Mouse (Mus musculus): ENCODE measurements around the gene Slc35e2. TPM values are rescaled to one million over a fixed set of nuclear protein-coding genes. Genes with fewer than 3 reads are reported as not detected.

Slc35e2 gene
- total RNA-seq (2014; fragmentation: Nextera tagmentation), result 34.4 and 41.1 TPM in 2 replicates
- total RNA-seq (2017), result 20.3 and 23.3 TPM in 2 replicates
- polyA plus RNA-seq (2012), result 2.0 and 2.3 TPM in 2 replicates

DNA sequence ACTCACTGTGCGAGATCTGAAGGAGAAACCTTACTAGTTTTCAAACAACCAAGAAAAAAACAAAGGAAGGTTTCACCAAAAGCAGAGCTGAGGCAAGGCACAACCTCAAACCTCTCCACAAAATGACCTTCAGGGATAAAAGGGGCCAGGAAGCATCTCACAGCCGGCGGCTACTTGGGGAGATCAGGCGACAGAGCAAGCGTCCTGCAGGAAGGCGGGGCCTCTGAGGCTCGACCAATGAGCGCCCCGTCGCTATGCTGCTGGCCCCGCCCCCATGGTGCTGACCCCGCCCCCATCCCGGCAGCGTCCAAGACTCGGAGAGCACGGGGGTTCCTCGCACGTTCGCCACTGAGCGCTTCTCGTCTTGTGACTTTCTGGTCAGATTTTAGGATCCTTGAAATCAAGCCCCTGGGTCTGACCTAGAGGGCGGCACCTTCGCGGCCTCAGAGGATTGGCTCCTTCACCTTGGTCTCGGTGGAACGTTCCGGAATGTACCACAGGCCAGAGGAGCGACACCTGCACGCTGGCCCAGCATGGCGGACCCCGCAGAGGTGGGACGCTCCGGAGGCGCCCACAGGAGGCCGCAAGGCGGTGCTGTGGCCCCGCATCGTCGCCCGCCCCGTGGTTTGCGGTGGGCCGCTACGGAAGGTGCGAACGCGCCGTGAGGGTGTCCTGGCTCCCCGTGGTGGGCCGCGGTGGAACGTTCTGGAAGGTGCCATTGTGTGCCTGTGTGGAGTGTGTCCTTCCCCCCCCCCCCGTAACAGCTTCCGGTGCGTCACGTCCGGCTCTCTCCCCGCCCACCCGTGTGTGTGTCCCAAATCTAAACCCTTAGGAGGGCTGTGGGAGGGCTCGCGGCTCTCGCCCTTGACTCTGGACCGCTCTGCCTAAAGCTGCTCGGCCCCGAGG, at the start of gene Slc35e2:
TSS of gene Slc35e2 (plus strand) at position 326 of the 906 bp plus-strand sequence.
- Histone ChIP-seq H3K4me1 (ENCODE audit: insufficient read depth, low read depth, low read length) (peaks cover 59% of the 10 kb centered on the region), H3K4me3 (ENCODE audit: low read depth, low read length) (peak within 1 kb of the TSS; percentile 94), H3K27me3 (ENCODE audit: insufficient read depth, low read length) (no peaks in the 10 kb centered on the region), H3K9me3 (replicated peaks) (no peaks in the 10 kb centered on the region), H3K36me3 (replicated peaks) (peaks cover 37% of the 10 kb centered on the region)
- DNase-seq (ENCODE audit: low spot score), result peak; percentile 91
- peak; percentile 75 for ATAC-seq (ENCODE audit: extremely low read depth, insufficient number of reproducible peaks, low FRiP score, poor library complexity, severe bottlenecking)
- no peak for TF ChIP-seq GATA1 (IDR thresholded peaks at IDR 0.05; ENCODE audit: borderline replicate concordance, low read length)
- TF ChIP-seq GATA2 (IDR thresholded peaks at IDR 0.05; ENCODE audit: borderline replicate concordance, low read depth, low read length), result no peak
- no peak for TF ChIP-seq POLR2AphosphoS5 (IDR thresholded peaks at IDR 0.05; ENCODE audit: insufficient replicate concordance, low read depth, low read length)
- no peak for TF ChIP-seq TAL1 (conservative IDR thresholded peaks at IDR 0.05; ENCODE audit: low read depth, low read length)
- TF ChIP-seq CTCF (IDR thresholded peaks at IDR 0.05; ENCODE audit: low read depth, low read length), result no peak

DNA sequence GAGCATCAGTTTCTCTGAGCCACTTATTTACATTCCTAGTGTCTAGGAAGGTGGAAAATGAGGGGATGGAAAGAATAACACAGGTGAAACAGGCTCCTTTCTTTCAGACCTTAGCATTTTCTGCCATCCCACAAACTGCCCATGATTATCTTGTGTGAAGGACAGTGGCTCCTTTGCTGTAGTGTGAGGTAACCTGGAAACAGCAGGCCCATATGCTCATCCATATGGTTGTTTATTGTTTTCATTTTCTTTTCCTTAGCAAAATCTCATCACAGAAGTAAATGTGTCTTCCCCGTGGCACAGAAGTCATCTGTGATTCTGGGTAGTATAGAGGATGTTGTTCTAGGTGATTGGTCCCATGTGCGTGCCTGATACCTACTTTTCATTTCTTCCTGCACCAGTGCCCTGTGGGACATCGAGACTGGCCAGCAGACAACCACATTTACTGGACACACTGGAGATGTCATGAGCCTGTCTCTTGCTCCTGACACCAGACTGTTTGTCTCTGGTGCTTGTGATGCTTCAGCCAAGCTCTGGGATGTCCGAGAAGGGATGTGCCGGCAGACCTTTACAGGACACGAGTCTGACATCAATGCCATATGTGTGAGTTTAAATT, 48.2 kb upstream of the Slc35e2 start:
- Histone ChIP-seq H3K4me3 (ENCODE audit: low read depth, low read length) (no peak overlapping the region), H3K36me3 (replicated peaks) (peaks cover 91% of the 10 kb centered on the region), H3K9me3 (replicated peaks) (no peaks in the 10 kb centered on the region), H3K4me1 (ENCODE audit: insufficient read depth, low read depth, low read length) (peaks cover 3% of the 10 kb centered on the region; the same call in 1 of the 2 replicates), H3K27me3 (ENCODE audit: insufficient read depth, low read length) (no peaks in the 10 kb centered on the region)
- TF ChIP-seq TAL1 (conservative IDR thresholded peaks at IDR 0.05; ENCODE audit: low read depth, low read length) (no peak), CTCF (IDR thresholded peaks at IDR 0.05; ENCODE audit: low read depth, low read length) (no peak), POLR2AphosphoS5 (IDR thresholded peaks at IDR 0.05; ENCODE audit: insufficient replicate concordance, low read depth, low read length) (no peak), GATA2 (IDR thresholded peaks at IDR 0.05; ENCODE audit: borderline replicate concordance, low read depth, low read length) (no peak), GATA1 (IDR thresholded peaks at IDR 0.05; ENCODE audit: borderline replicate concordance, low read length) (no peak)
- DNase-seq (ENCODE audit: low spot score) (no peak), ATAC-seq (ENCODE audit: extremely low read depth, insufficient number of reproducible peaks, low FRiP score, poor library complexity, severe bottlenecking) (no peak)

DNA sequence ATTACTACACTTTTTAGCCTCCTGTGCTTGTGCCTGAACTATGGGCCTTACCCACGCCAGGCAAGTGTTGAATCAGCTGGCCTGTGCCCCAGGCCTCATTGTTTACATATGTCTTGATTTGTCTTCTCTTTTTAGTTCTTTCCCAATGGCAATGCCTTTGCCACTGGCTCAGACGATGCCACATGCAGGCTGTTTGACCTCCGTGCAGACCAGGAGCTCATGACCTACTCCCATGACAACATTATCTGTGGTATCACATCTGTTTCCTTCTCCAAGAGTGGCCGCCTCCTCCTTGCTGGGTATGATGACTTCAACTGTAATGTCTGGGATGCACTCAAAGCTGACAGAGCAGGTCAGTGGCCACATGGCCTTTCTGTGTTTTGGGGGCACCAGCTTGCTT, 46.3 kb upstream of the Slc35e2 start:
- DNase-seq (ENCODE audit: low spot score), result no peak
- TF ChIP-seq GATA1 (IDR thresholded peaks at IDR 0.05; ENCODE audit: borderline replicate concordance, low read length) (no peak), GATA2 (IDR thresholded peaks at IDR 0.05; ENCODE audit: borderline replicate concordance, low read depth, low read length) (no peak), POLR2AphosphoS5 (IDR thresholded peaks at IDR 0.05; ENCODE audit: insufficient replicate concordance, low read depth, low read length) (no peak), CTCF (IDR thresholded peaks at IDR 0.05; ENCODE audit: low read depth, low read length) (no peak), TAL1 (conservative IDR thresholded peaks at IDR 0.05; ENCODE audit: low read depth, low read length) (no peak)
- H3K9me3 ChIP-seq (replicated peaks), result no peaks in the 10 kb centered on the region
- H3K36me3 ChIP-seq (replicated peaks), result peaks cover 92% of the 10 kb centered on the region
- ATAC-seq (ENCODE audit: extremely low read depth, insufficient number of reproducible peaks, low FRiP score, poor library complexity, severe bottlenecking), result peak; percentile 67
- H3K4me3 ChIP-seq (ENCODE audit: low read depth, low read length), result no peak overlapping the region
- H3K27me3 ChIP-seq (ENCODE audit: insufficient read depth, low read length), result no peaks in the 10 kb centered on the region
- peaks cover 17% of the 10 kb centered on the region for H3K4me1 ChIP-seq (ENCODE audit: insufficient read depth, low read depth, low read length)

DNA sequence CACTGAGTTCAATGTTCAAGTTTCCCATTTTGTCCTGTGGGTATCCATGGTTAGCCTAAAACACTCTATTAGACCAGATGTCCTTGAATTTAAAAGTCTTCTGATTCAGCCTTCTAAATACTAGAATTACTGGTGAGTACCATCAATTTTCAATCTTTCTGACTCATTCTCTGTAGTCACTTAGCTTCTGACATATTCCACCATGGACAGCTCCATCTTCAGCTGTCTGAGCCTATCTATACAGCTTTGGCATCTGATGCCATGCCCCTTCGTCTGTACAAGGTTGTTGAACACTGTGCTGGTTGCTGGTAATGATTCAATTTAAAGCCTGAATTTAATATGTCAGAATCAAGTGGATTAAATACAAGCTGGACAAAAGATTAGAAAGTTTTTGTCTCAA, 45.8 kb upstream of the Slc35e2 start:
- peaks cover 93% of the 10 kb centered on the region for H3K36me3 ChIP-seq (replicated peaks)
- no peak for ATAC-seq (ENCODE audit: extremely low read depth, insufficient number of reproducible peaks, low FRiP score, poor library complexity, severe bottlenecking)
- H3K4me1 ChIP-seq (ENCODE audit: insufficient read depth, low read depth, low read length), result peaks cover 20% of the 10 kb centered on the region
- no peak overlapping the region for H3K4me3 ChIP-seq (ENCODE audit: low read depth, low read length)
- H3K27me3 ChIP-seq (ENCODE audit: insufficient read depth, low read length), result no peaks in the 10 kb centered on the region
- H3K9me3 ChIP-seq (replicated peaks), result no peaks in the 10 kb centered on the region
- DNase-seq (ENCODE audit: low spot score), result no peak
- no peak for TF ChIP-seq TAL1 (conservative IDR thresholded peaks at IDR 0.05; ENCODE audit: low read depth, low read length)
- no peak for TF ChIP-seq GATA2 (IDR thresholded peaks at IDR 0.05; ENCODE audit: borderline replicate concordance, low read depth, low read length)
- TF ChIP-seq POLR2AphosphoS5 (IDR thresholded peaks at IDR 0.05; ENCODE audit: insufficient replicate concordance, low read depth, low read length), result no peak
- TF ChIP-seq GATA1 (IDR thresholded peaks at IDR 0.05; ENCODE audit: borderline replicate concordance, low read length), result no peak
- no peak for TF ChIP-seq CTCF (IDR thresholded peaks at IDR 0.05; ENCODE audit: low read depth, low read length)

DNA sequence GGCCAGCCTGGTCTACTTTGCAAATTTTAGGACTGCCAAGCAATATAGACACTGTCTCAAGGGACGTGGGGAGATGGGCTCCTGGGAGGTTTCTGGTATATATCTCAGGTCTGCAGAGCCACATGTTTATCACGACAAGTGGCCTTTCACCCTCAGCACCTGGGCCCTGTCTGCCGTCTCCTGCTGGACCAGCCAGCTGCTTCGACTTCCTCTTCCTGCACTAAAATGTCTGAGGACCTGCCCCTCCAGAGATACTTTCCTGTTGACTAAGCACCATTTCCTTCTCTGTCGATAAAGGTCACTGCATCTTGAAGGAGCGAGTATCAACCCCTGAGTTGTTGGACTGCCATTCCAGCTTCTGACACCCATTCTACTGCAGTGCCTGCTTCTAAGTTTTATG, 41.8 kb upstream of the Slc35e2 start:
- ATAC-seq (ENCODE audit: extremely low read depth, insufficient number of reproducible peaks, low FRiP score, poor library complexity, severe bottlenecking), result no peak
- TF ChIP-seq GATA1 (IDR thresholded peaks at IDR 0.05; ENCODE audit: borderline replicate concordance, low read length), result no peak
- no peak for TF ChIP-seq POLR2AphosphoS5 (IDR thresholded peaks at IDR 0.05; ENCODE audit: insufficient replicate concordance, low read depth, low read length)
- TF ChIP-seq CTCF (IDR thresholded peaks at IDR 0.05; ENCODE audit: low read depth, low read length), result no peak
- TF ChIP-seq TAL1 (conservative IDR thresholded peaks at IDR 0.05; ENCODE audit: low read depth, low read length), result no peak
- TF ChIP-seq GATA2 (IDR thresholded peaks at IDR 0.05; ENCODE audit: borderline replicate concordance, low read depth, low read length), result no peak
- H3K4me3 ChIP-seq (ENCODE audit: low read depth, low read length), result no peak overlapping the region
- no peaks in the 10 kb centered on the region for H3K27me3 ChIP-seq (ENCODE audit: insufficient read depth, low read length)
- peaks cover 50% of the 10 kb centered on the region for H3K4me1 ChIP-seq (ENCODE audit: insufficient read depth, low read depth, low read length)
- peaks cover 70% of the 10 kb centered on the region for H3K36me3 ChIP-seq (replicated peaks)
- no peaks in the 10 kb centered on the region for H3K9me3 ChIP-seq (replicated peaks)
- no peak for DNase-seq (ENCODE audit: low spot score)

DNA sequence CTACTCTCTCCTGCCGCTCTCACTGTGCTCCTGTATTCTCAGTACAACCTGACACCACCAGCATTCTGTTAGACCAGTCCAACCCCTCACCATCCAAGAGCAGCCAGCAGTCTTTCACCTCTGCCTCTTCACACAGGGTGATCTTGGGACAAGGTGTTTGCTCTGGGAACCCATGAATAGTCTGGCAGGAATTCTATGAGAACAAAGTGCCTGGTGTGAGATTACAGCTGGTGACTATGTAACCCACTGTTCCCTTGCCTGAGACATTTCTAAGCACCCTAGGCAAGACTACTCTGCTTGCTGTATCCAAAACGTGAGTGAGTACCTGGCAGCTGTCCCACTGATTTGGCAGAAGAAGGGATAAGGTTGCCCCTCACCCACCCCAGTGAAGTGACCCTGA, 40.3 kb upstream of the Slc35e2 start:
- peaks cover 59% of the 10 kb centered on the region for H3K4me1 ChIP-seq (ENCODE audit: insufficient read depth, low read depth, low read length)
- peaks cover 61% of the 10 kb centered on the region for H3K36me3 ChIP-seq (replicated peaks)
- no peaks in the 10 kb centered on the region for H3K27me3 ChIP-seq (ENCODE audit: insufficient read depth, low read length)
- ATAC-seq (ENCODE audit: extremely low read depth, insufficient number of reproducible peaks, low FRiP score, poor library complexity, severe bottlenecking), result no peak
- DNase-seq (ENCODE audit: low spot score), result no peak
- no peak overlapping the region for H3K4me3 ChIP-seq (ENCODE audit: low read depth, low read length)
- TF ChIP-seq CTCF (IDR thresholded peaks at IDR 0.05; ENCODE audit: low read depth, low read length) (no peak), TAL1 (conservative IDR thresholded peaks at IDR 0.05; ENCODE audit: low read depth, low read length) (no peak), GATA2 (IDR thresholded peaks at IDR 0.05; ENCODE audit: borderline replicate concordance, low read depth, low read length) (no peak), POLR2AphosphoS5 (IDR thresholded peaks at IDR 0.05; ENCODE audit: insufficient replicate concordance, low read depth, low read length) (no peak), GATA1 (IDR thresholded peaks at IDR 0.05; ENCODE audit: borderline replicate concordance, low read length) (no peak)
- H3K9me3 ChIP-seq (replicated peaks), result no peaks in the 10 kb centered on the region

Measured in G1E (cell line).